Mouse (Mus musculus): ENCODE results near the gene Usp15.

Gene Usp15

GRCm38 (mm10) chr10:123175771-123176170 lies 21.0 kb downstream of the Usp15 start:
- peak; percentile 63 for DNase-seq (ENCODE audit: low read depth)

DNA sequence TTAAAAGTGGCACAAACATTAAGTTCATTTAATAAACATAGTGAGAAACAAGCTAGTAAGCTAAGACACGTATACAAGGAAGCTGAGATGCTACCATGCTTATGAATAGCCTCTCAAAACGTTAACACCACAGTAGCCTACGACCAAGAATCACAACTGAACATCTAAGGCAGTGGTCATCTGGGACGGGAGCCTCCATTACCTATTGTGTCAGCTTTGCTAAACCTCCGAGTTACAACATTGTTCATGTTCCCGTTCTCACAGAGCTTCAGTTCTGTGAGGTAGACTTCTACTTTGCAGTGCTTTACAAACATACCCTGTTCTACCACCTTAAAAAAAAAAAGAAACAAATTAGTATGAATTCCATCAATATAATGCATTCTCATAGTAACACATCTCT lies 25.9 kb downstream of the Usp15 start:
- no peak for DNase-seq (ENCODE audit: low read depth)

GRCm38 (mm10) chr10:123165542-123165941 lies 31.3 kb downstream of the Usp15 start:
- DNase-seq (ENCODE audit: low read depth): no peak

DNA sequence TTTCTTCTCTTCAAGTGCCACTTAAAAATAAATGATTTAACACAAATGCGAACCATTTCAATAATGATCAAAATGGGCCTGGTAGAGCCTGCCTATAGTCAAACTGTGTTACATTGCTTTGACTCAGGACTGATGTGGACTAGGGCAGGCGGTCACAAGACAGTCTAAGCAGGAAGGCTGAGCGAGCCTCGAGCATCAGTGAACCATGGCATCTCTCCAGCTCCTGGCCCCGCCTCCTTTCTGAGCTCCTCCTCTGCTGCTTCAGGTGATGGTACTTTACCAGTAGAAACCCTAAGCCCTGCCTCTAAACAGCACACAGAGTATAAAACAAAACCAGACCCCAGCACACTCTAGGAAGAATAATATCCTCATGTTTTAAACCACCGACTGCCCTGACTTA lies 36.3 kb downstream of the Usp15 start:
- no peak for DNase-seq (ENCODE audit: low read depth)

DNA sequence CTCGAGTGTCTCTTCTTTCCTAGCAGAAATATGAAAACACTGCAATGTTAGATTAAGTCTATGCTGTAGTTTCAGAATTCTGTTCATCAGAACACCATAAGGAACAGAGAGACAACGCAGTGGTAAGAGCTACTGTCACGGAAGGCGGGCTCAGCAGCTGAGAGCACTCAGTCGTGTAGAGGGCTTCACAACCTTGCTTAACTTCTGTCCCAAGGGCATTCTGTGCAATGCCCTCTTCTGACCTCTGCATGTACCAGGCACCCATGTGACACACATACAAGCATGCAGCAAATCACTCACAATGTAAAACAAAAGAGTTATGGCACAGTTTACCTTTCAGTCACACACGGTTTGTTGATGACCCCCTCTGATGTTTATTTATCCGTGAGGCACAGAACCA lies 37.5 kb downstream of the Usp15 start:
- DNase-seq (ENCODE audit: low read depth): no peak

DNA sequence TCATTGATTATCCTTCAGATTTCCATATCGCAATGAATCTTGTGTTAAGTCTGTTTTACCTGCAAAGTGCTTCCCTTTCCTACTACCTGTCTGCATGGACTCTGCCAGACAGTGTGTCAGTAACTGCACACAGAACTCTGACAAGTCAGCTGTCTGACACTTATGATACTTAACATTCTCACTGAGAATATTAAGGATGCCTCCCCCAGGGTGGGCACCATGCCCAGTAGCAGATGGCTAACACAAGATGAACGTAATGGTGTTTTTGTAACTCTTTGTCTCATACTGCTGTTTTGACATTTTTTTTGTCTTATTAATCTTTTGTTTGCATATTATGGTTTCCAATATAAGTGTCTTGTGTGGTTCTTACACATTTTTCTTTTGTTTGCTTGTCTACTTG lies 40.4 kb downstream of the Usp15 start:
- DNase-seq (ENCODE audit: low read depth): no peak

DNA sequence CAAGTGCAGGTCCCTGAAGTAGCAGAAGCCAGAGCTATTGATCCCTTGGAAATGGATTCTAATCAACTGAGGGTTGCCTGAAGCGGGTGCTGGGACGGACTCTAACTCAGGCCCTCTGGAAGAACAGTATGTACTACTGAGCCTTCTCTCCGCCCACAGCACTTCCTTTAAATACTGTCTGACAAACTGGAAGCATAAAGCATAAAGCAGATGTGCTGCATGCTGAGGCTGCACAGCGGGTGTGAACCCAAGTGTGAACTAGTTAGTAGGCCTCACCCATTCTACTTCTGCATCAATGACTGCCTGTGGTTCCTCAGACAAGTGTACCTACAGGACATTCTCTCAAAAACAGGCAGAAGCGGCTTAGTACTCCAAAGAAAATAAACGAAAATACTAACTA lies 41.0 kb downstream of the Usp15 start:
- DNase-seq (ENCODE audit: low read depth): no peak

DNA sequence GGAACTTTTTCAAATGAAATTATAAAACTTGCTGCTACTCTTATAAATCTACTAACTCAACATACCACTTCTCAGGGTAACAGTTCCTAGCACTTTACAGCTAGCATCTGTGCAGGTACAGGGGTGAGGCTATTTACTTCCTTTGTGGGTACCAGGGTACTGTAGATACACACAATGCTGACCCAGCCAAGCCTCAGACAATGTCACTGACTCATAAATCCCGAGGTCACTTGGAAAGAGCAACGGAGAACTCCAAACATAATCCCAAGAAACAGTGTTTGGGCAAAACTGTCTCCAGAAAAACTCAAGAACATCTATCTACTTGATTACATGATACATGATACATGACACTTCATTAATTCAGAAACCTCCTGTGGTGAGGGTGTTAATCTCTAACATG lies 43.5 kb downstream of the Usp15 start:
- peak; percentile 31 for DNase-seq (ENCODE audit: low read depth)

GRCm38 (mm10) chr10:123148025-123148814 lies 48.6 kb downstream of the Usp15 start:
- no peak for DNase-seq (ENCODE audit: low read depth)

DNA sequence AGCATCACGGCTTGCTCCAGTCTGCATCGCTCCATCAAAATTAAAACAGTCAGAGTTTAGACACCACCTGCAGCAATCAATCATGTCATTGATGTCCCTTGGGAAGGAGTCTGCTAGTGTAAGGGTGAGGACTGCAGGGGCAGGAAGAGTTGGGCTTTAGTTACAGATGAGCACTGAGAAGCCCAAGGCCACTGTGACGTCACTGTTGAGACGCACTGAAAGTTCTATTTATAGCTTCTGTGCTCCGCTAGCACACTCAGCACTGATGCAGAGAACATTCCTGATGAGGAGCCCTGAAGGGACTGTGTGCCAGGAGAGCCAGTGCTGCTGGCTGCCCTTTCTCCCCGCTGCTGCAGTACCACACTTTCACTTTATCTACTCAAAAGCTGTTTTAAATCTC lies 49.6 kb downstream of the Usp15 start:
- DNase-seq (ENCODE audit: low read depth): peak; percentile 13

DNA sequence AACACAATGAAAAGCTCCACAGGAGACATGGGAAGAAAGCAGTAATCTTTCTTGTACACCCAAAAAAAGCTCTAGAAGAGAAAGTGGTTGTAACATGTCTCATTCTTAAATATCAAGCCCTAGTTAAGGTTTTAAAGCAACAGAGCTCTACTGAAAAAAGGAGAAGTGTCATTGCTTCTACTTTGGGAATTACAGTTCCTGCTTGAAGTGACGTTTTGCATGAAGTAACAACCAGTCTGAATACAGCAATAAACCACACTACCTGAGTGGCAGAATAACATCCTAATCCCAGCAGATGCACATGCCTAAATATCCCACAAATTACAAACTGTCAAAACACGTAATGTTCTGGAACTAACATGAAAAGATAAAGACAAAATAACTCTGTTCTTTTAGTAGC lies 50.4 kb downstream of the Usp15 start:
- no peak for DNase-seq (ENCODE audit: low read depth)

DNA sequence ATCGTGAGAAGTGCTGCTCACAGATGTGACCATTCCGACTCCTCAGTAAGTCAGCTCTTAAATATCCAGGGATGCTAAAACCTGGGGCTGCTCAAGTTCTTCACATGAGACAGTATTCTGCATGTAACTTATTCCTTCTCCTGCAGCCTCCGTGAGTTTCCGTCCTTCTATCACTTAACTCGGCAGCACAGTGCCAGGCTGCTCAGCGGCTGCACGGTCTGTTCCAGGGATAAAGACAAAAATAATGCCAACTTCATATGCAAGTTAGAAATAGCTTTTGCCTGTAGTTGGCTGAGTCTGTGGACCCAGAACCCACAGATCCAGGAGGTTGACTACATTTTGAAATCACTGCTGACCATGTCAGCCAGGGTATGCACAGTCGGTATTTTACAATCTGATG lies 52.5 kb downstream of the Usp15 start:
- no peak for DNase-seq (ENCODE audit: low read depth)

GRCm38 (mm10) chr10:123142395-123143050 lies 54.3 kb downstream of the Usp15 start:
- DNase-seq (ENCODE audit: low read depth): no peak

GRCm38 (mm10) chr10:123135818-123136217 lies 61.0 kb downstream of the Usp15 start:
- no peak for DNase-seq (ENCODE audit: low read depth)

DNA sequence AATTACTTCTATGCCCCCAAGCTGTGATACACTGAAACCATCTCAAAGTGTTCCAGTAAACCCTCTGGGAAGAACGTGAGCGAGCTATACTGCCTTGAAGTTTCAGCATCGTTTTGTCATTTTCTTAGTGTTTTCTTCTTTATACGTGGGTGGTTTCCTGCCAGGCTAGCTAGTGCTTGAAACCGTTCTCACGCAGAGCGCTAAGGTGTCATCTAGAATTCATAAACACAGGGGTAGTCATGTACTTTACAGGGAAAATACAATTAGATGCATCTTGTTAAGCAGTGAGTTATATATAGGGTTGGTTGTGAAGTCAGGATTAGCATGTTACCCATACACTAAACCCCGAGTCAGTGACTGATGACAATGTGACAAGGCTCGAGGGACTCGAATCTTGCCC lies 65.3 kb downstream of the Usp15 start:
- DNase-seq (ENCODE audit: low read depth): no peak

- peak; percentile 37 for DNase-seq (ENCODE audit: low read depth)
Observed at GRCm38 (mm10) chr10:123120666-123121392, 76.0 kb downstream of the Usp15 start.

GRCm38 (mm10) chr10:123116861-123117260 lies 79.9 kb downstream of the Usp15 start:
- no peak for DNase-seq (ENCODE audit: low read depth)

DNA sequence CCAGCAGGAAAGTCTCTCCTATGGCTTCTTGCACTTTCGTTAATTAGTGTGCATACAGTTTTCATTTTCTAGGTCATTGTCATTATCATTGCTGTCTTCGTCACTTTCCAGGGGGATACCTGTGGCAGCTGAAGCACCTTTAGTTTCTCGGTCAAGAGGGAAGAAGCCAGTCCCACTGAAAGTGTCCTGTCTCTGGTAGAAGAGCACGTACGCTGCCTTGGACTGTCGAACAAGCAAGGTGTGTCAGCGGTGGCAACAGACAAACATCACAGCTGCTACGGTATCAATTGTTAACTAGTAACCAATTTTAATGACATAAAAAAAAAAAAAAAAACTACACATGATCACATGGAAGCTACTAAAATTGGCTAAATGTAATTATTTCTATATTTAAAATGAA lies 83.3 kb downstream of the Usp15 start:
- no peak for DNase-seq (ENCODE audit: low read depth)

- no peak for DNase-seq (ENCODE audit: low read depth)
Observed at GRCm38 (mm10) chr10:123112787-123113168, 84.0 kb downstream of the Usp15 start.

GRCm38 (mm10) chr10:123112056-123112786 lies 84.6 kb downstream of the Usp15 start:
- no peak for DNase-seq (ENCODE audit: low read depth)

GRCm38 (mm10) chr10:123110548-123110947 lies 86.2 kb downstream of the Usp15 start:
- DNase-seq (ENCODE audit: low read depth): no peak

- DNase-seq (ENCODE audit: low read depth): no peak
Observed at GRCm38 (mm10) chr10:123108527-123108926, 88.3 kb downstream of the Usp15 start.
